Mouse (Mus musculus) activated CD4-positive, CD25-positive, alpha-beta regulatory T cell, adult 4 months (primary cell): ENCODE results near the gene Olfr1118. TPM values are rescaled to one million over a fixed set of nuclear protein-coding genes. Genes with fewer than 3 reads are reported as not detected.
"Not testable (repeated sequence)": the region's sequence is repeated elsewhere in the genome, so short reads cannot be mapped to it uniquely, and the experiment has no call there.

ENCODE experiments used
- ATAC-seq: one replicate; pipeline ENCODE4 v1.8.0; 2017
- polyA plus RNA-seq, 2 experiments: library from polyadenylated mRNA; unstranded; fragments of 100-300 nt; shearing (Covaris generic); gene quantifications; one replicate each; pipeline ENCODE4 v1.2.1; 2017

Gene Olfr1118
- polyA plus RNA-seq: not detected

- ATAC-seq: no peak
Measured at GRCm38 (mm10) chr2:87307281-87307680, at the start of gene Olfr1118. Gene Olfr1118 (plus strand): TSS chr2:87307581.

DNA sequence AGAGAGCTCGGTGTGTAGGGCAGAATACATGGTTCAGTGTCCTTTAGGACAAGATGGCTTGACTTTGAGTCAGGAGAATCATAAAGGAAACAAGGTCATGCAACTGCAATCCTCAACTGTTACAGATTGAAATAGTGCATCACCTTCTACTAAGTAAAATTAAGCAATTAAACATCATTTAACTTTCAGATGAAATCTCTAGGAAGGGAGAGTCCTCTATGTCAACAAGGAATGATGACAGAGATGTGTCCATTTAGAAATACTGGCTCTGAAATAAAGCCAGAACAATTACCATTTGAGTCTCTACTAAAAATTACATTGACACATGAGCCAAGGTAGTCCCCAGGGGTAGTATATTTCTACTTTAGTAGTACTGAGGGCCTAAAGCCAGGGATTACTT is 40.1 kb upstream of the Olfr1118 start, which contains the start of gene Olfr1116:
Olfr1116 (plus strand) TSS at position 301 of the 400 bp plus-strand sequence.
- no peak for ATAC-seq

GRCm38 (mm10) chr2:87293977-87294376 is 13.4 kb upstream of the Olfr1118 start:
- not testable (repeated sequence) for ATAC-seq

DNA sequence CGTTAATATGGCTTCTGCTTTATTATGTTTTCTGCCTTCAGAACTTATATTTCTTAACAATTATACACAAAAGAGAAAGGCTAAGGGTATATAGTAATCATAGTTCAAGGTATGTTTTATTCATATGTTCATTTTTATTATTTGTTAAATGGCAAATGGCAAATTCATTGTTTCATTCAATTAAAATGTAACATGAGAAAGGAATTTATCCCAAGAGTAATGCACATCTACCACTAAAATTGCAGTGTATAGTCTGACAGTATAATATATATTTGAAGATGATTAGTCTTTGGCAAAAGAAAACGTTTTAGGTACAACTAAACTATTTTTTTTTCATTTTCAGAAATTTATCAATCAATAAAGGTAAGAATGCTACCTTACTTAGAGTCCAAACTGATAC is 47.1 kb downstream of the Olfr1118 start, which contains the start of gene Olfr1120:
Olfr1120 (plus strand) TSS at position 301 of the 400 bp plus-strand sequence.
- ATAC-seq: no peak

GRCm38 (mm10) chr2:87360121-87360520 is 52.7 kb downstream of the Olfr1118 start:
- not testable (repeated sequence) for ATAC-seq

Other genes with a start within 250 kb of the Olfr1118 start
- gene Olfr1107, start 231.8 kb upstream of the Olfr1118 start, polyA plus RNA-seq: not detected
- gene Olfr1109, start 211.6 kb upstream of the Olfr1118 start, polyA plus RNA-seq: not detected
- not detected for gene Olfr259, start 193.0 kb upstream of the Olfr1118 start, polyA plus RNA-seq
- not detected for gene Olfr1110, start 167.3 kb upstream of the Olfr1118 start, polyA plus RNA-seq
- gene Olfr1111, start 155.0 kb upstream of the Olfr1118 start, polyA plus RNA-seq: not detected
- not detected for gene Olfr1112, start 119.8 kb upstream of the Olfr1118 start, polyA plus RNA-seq
- gene Olfr1113, start 98.6 kb upstream of the Olfr1118 start, polyA plus RNA-seq: not detected
- not detected for gene Olfr1115, start 59.6 kb upstream of the Olfr1118 start, polyA plus RNA-seq
- gene Olfr1116, start 40.0 kb upstream of the Olfr1118 start, polyA plus RNA-seq: under 1 TPM in 1 of 2 experiments, not detected in 1; 0.07 TPM
- gene Olfr1120, start 47.2 kb downstream of the Olfr1118 start, polyA plus RNA-seq: not detected
- gene Olfr1121, start 62.3 kb downstream of the Olfr1118 start, polyA plus RNA-seq: not detected
- not detected for gene Olfr1122, start 78.3 kb downstream of the Olfr1118 start, polyA plus RNA-seq
- not detected for gene Olfr1123, start 109.1 kb downstream of the Olfr1118 start, polyA plus RNA-seq
- 1 to 10 TPM in 1 of 2 experiments, not detected in 1; 1.8 TPM for gene Olfr1124, start 122.7 kb downstream of the Olfr1118 start, polyA plus RNA-seq
- not detected for gene Olfr1126, start 146.4 kb downstream of the Olfr1118 start, polyA plus RNA-seq
- not detected for gene Pramel7, start 189.5 kb downstream of the Olfr1118 start, polyA plus RNA-seq
- gene Pramel6, start 199.0 kb downstream of the Olfr1118 start, polyA plus RNA-seq: not detected
- not detected for gene Olfr153, start 224.2 kb downstream of the Olfr1118 start, polyA plus RNA-seq
- under 1 TPM in 1 of 2 experiments, not detected in 1; 0.36 TPM for gene Olfr1128, start 238.0 kb downstream of the Olfr1118 start, polyA plus RNA-seq